Mouse (Mus musculus) neutrophil, adult 5-6 weeks (primary cell): ENCODE measurements around the gene Rbm38. TPM values are rescaled to one million over a fixed set of nuclear protein-coding genes. Genes with fewer than 3 reads are reported as not detected.

Experiments used
- ATAC-seq: fragments of 151-379, 151-347 bp; 2 replicates; pipeline ENCODE4 v1.8.0; 2017; ENCODE audit warnings: mild to moderate bottlenecking, moderate TSS enrichment; ENCODE audit not compliant: insufficient number of reproducible peaks, poor library complexity, low FRiP score, severe bottlenecking; ENCODE audit errors: extremely low read depth
- total RNA-seq: library from RNA; stranded (forward); fragments of 200-1000 nt; gene quantifications from 2 replicates; pipeline ENCODE4 v1.2.3, GENCODE M21; 2017

Gene Rbm38
- total RNA-seq, result 90.4 and 119 TPM in 2 replicates

GRCm38 (mm10) chr2:173020430-173020829 is at the start of gene Rbm38:
Gene Rbm38, plus strand, starts transcription at chr2:173020498.
- no peak for ATAC-seq

DNA sequence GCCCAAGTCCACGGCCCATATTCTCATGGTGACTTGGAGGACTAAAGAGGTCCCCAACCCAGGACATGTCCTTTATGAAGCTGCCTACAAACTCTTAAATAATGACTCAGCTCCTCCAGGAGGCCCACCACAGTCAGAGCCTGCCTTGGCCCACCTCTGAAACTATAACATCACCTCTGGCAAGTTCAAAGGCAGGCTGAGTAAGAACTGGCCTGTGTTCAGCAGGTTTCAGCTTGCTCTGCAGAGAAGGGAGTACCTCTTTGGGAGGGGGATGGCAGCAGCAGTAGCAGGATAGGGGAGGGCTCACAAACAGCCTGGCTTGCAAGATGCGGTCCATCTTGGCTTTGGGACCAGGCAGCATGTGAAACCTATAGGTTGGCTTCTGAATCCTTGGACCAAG is 48.4 kb upstream of the Rbm38 start:
- ATAC-seq, result no peak

DNA sequence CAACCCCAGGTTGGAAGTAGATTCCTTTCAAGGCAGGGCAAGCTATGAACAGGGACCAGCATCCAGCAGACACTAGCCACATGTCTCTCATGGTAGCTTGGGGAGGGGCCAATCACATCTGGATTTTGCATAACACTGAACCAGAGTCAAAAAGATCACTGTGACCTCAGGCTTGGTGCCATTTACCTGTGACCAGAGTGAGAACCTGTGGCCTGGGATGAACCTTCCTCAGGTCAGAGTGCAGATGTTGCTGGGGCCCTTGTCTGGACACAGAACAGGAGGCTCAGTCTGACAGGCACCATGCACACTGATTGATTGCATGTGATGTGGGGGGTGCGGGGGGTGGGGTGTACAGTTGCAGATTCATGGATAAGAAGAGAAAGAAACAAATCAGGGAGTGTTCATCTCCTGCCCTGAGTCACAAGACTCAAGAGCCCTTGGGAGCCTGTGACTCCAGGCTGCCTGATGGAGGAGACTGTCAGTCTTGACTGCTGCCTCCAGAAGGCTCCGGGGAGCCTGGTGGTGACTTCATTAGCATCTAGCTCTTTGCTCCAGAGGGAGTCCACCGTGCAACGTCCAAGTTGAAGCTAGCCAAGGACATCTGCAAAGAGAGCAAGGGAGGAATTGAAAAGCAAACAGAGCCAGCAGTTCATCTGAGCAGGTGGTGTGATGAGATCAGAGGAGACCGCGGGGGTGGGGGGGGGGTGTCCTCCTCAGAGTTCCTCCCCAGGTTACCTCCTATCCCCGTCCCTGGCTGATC is 46.3 kb upstream of the Rbm38 start:
- no peak for ATAC-seq

- ATAC-seq, result no peak
These were observed 45.6 kb upstream of the Rbm38 start for GRCm38 (mm10) chr2:172974701-172975100.

DNA sequence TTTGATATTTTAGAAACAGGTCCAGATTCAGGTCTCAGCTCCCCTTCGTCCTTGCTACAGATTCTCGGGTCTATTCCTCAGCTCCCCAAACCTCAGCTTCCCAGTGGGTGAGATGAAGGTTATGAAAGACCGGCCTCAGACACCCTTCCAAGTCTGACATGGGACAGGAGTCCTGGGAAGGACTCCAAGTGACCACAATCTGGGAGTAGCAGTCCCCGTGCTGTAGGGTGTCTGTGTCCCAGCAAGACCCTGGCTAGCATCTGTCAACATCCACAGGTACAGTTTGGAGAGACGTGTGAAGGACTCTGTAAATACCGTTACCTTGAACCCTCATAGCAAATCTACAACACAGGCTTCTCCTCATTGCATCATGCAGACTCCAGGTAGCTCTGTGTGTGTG is 45.1 kb upstream of the Rbm38 start:
- no peak for ATAC-seq

DNA sequence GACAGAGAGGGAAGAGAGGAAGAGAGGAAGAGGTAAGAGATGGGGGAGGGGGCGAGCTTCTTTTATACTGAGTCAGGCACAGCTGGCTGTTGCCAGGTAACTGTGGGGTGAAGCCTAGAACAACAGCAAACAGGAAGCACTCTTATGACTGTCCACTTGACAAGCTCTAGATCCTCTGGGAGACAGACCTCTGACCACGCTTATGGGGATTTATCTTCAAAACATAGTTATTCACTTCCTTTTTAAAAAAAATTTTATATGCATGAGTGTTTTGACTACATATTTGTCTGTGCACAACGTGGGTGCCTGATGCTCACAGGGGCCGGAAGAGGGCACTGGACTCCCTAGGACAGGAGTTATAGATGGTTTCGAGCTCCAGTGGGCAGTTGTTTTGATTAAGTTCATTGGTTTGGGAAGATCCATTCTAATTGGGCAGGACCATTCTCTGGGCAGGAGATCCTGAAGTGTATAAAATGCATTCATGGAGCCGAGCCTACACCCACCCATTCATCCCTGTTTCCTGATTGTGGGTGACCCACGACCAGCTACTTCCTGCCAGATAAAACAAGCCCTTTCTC is 43.5 kb upstream of the Rbm38 start:
- ATAC-seq, result peak; percentile 62

DNA sequence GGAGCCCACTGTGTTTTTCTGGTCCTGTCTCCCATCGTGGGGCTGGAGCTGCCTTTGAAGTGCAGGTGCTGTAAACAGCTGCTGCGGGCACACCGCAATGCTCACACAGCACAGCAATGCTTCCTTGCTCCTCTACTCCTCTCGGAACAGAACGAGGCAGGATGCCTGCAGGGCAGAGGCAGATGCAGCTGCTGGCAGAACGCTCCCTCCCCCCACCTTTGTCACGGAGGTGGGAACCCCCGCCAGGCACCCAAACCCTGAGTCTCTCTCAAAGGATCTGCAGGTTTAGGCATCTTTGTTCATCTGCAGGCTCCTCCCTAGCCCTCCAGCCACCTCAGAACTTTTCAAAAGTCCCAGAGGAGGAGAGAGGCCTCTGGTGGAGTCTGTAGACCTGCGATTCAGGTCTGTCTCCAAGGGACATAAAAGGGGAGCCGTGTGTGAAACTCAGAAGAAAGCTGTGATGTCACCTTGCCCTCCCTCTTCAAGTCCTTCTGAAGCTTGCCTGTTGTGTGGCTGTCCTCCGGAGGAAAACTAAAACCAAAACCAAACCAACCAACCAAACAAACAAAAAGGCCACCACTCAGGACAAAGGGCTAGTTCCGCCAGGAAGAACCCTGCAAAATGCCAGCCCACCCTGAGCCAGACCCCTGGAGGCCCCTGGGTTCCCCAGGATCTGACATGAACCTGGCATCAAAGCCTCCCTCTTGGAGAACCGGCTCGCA is 42.7 kb upstream of the Rbm38 start, which contains the start of gene Spo11:
Spo11 (plus strand) TSS at position 292 of the 722 bp plus-strand sequence.
- peak; percentile 31 for ATAC-seq

GRCm38 (mm10) chr2:172978131-172978633 is 42.1 kb upstream of the Rbm38 start:
- ATAC-seq, result no peak

GRCm38 (mm10) chr2:172979666-172980345 is 40.5 kb upstream of the Rbm38 start:
- ATAC-seq, result no peak

DNA sequence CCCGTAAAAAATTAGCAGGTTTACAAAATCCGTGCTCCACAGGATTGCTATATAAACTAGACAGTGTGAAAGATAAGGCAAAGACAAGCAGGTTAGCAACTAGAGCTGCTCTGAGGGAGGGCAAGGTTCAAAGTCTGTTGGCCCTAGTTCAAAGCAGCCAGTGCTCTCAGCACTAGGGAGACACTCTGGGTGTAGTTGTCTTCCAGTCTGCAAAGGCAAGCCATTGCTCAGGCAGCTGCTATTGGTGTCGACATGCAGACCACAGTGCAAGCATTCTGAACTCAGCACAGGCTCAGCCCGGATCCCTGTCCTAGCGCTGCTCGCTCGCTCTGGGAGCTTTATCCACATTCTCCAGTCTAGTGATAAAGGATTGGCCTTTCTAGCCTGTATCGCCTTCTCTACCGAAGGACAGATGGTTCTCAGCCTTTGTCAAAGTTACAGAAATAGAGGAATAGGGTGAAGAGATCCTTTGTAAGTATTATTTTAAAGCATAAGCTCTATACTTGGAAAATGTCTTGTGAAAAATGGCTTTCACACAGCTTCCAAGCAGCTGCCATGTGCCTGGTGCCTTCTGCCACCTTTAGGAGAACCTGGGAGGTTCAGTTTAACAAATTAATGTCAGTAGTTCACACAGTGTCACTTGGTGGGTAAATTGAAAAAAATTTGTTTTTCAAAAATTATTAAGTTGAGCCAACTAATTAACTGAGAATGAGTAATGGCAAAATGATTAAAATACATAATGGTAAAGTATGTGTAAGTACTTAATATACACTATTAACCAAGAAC is 37.3 kb upstream of the Rbm38 start:
- ATAC-seq, result no peak

- ATAC-seq, result no peak
These were observed 30.1 kb upstream of the Rbm38 start for GRCm38 (mm10) chr2:172990161-172990560.

- no peak; the same call in 1 of the 2 replicates for ATAC-seq
These were observed 24.1 kb upstream of the Rbm38 start for GRCm38 (mm10) chr2:172996207-172996606.

- ATAC-seq, result no peak
These were observed 22.6 kb upstream of the Rbm38 start for GRCm38 (mm10) chr2:172997748-172998147.

DNA sequence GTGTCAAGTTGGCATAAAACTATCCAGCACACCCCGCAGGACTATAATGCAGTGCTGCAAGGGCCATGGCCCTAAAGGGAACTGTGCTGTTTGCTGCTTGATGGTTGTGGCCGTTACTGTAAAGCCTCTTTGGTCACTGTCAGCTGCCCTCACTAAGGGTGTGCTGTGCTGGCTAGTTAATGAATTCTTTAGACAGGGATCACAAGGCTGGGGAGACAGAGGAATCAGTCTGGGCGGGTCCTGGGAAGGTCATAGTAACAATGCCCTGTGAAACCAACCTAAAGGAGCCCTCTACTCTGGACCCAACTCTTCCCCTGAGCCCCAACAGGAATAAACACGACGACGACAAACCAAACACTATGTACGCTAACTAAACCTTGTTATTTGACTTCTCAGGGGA is 21.8 kb upstream of the Rbm38 start:
- no peak for ATAC-seq

DNA sequence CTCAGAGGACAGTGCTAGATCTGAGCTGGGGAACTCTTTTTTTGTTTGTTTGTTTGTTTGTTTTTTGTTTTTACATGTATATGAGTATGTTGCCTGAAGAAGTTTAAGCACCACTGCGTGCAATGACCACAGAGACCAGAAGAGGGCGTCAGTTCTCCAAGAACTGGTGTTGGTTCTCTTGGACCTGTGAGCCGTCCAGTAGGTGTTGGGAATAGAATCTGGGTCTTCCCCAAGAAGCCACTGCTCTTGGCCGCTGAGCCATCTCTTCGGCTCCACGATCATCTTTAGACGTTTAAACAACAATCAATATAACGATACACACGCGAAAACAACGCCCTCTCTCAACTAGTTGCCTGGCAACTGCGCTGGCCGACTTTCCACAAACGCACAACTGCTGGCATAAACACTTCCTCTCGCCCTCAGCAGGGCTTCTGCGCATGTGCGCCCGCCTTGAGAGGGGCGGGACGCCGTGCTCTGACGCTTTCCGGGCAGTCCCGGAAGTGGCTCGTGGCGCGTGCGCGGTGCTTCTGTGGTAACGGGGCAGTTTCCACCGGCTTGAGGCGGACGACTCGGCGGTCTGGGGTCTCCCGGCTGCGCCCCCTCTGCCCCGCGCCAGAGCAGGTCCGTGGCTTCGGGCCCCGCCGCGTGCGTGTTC is 20.5 kb upstream of the Rbm38 start, which contains the start of gene Rae1:
Rae1 (plus strand) TSS at position 488 of the 655 bp plus-strand sequence.
- peak; percentile 94 for ATAC-seq

DNA sequence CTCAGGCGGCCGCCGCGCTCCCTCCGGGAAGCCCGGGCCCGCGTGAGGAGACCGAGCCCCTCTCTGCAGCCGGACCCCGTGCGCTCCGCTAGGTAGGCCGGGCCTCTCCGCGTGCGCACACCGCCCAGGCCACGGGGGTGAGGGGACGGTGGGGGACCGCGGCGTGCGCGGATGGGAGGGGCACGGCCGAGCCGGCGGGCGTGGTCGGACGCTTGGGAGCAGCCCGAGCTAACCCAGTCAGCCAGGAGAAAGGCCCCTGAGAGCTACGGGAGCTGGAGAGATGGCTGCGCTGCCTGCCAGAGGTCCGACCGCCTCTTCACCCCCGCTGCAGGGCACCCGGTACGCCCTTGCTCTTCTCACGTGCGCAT is 20.0 kb upstream of the Rbm38 start:
- ATAC-seq, result no peak

GRCm38 (mm10) chr2:173000921-173001320 is 19.4 kb upstream of the Rbm38 start:
- ATAC-seq, result no peak

- no peak for ATAC-seq
These were observed 16.6 kb upstream of the Rbm38 start for GRCm38 (mm10) chr2:173003737-173004136.
